Mouse (Mus musculus) C2C12 (cell line): Measurements from ENCODE around the gene St6galnac5. TPM values are rescaled to one million over a fixed set of nuclear protein-coding genes. Genes with fewer than 3 reads are reported as not detected.

Experiments
- H3K27me3 ChIP-seq: one replicate; pipeline ENCODE4 v1.6.1; 2011; ENCODE audit not compliant: control insufficient read depth, insufficient read depth, insufficient read length
- H3K36me3 ChIP-seq: one replicate; pipeline ENCODE4 v1.6.1; 2011; ENCODE audit not compliant: control insufficient read depth, insufficient read depth
- H3K4me3 ChIP-seq: one replicate; pipeline ENCODE4 v1.5.1; 2011; ENCODE audit warnings: mild to moderate bottlenecking, control low read depth; ENCODE audit not compliant: poor library complexity, insufficient read depth, severe bottlenecking
- H3K79me2 ChIP-seq: one replicate; pipeline ENCODE4 v1.6.1; 2011; ENCODE audit not compliant: control insufficient read depth, insufficient read depth
- H3K79me3 ChIP-seq: one replicate; pipeline ENCODE4 v1.6.1; 2011; ENCODE audit warnings: low read depth, control low read depth
- H3ac ChIP-seq: one replicate; pipeline ENCODE3; 2011; ENCODE audit warnings: low read depth; ENCODE audit not compliant: control insufficient read depth, insufficient read length
- CEBPB ChIP-seq: IDR thresholded peaks from one replicate; pipeline ENCODE4 v1.6.1; 2011; ENCODE audit warnings: low read depth, mild to moderate bottlenecking, control low read depth, moderate library complexity
- CTCF ChIP-seq: IDR thresholded peaks from one replicate; pipeline ENCODE4 v1.5.1; 2011; ENCODE audit not compliant: control insufficient read depth, insufficient read depth, insufficient read length
- FOSL1 ChIP-seq: IDR thresholded peaks from one replicate; pipeline ENCODE4 v1.8.0; 2011; ENCODE audit warnings: mild to moderate bottlenecking, low read length; ENCODE audit not compliant: poor library complexity, insufficient read depth, severe bottlenecking
- MAX ChIP-seq: IDR thresholded peaks from one replicate; pipeline ENCODE4 v1.6.1; 2011; ENCODE audit warnings: mild to moderate bottlenecking, control low read depth
- MYOD1 ChIP-seq: IDR thresholded peaks from one replicate; pipeline ENCODE4 v1.6.1; 2011; ENCODE audit warnings: low read depth; ENCODE audit not compliant: control insufficient read depth, insufficient read length
- MYOG ChIP-seq: IDR thresholded peaks from one replicate; pipeline ENCODE4 v1.6.1; 2011; ENCODE audit not compliant: control insufficient read depth, insufficient read length; ENCODE audit errors: extremely low read depth
- USF1 ChIP-seq: IDR thresholded peaks from one replicate; pipeline ENCODE4 v1.6.1; 2011; ENCODE audit warnings: low read depth, mild to moderate bottlenecking, control low read depth, moderate library complexity
- polyA plus RNA-seq: library from polyadenylated mRNA; unstranded; fragments of >200 nt; fragmentation: generic; extraction: Trizol; gene quantifications from one replicate; pipeline ENCODE4 v1.2.1, GENCODE M21; 2012; ENCODE audit warnings: missing spikeins

St6galnac5 gene
- polyA plus RNA-seq, 1 experiment, result under 0.01 TPM

- TF ChIP-seq MYOD1, result no peak
- no peak for TF ChIP-seq USF1
- no peak for TF ChIP-seq MYOG
- TF ChIP-seq MAX, result no peak
- TF ChIP-seq CEBPB, result no peak
- no peak for TF ChIP-seq CTCF
- no peak for TF ChIP-seq FOSL1
- H3K36me3 ChIP-seq, result no peaks in the 10 kb centered on the region
- H3ac ChIP-seq, result no peak overlapping the region
- H3K27me3 ChIP-seq, result no peaks in the 10 kb centered on the region
- no peak overlapping the region for H3K4me3 ChIP-seq
- H3K79me3 ChIP-seq, result no peaks in the 10 kb centered on the region
- no peaks in the 10 kb centered on the region for H3K79me2 ChIP-seq
Measured at GRCm38 (mm10) chr3:152917579-152917978, 64.5 kb downstream of the St6galnac5 start.

GRCm38 (mm10) chr3:152914376-152914775 is 67.7 kb downstream of the St6galnac5 start:
- H3K79me2 ChIP-seq, result no peaks in the 10 kb centered on the region
- no peak overlapping the region for H3ac ChIP-seq
- no peaks in the 10 kb centered on the region for H3K36me3 ChIP-seq
- H3K79me3 ChIP-seq, result no peaks in the 10 kb centered on the region
- no peaks in the 10 kb centered on the region for H3K27me3 ChIP-seq
- H3K4me3 ChIP-seq, result no peak overlapping the region
- no peak for TF ChIP-seq FOSL1
- no peak for TF ChIP-seq CEBPB
- TF ChIP-seq MYOG, result no peak
- TF ChIP-seq MAX, result no peak
- TF ChIP-seq MYOD1, result no peak
- no peak for TF ChIP-seq USF1
- TF ChIP-seq CTCF, result no peak

GRCm38 (mm10) chr3:152913625-152914024 is 68.4 kb downstream of the St6galnac5 start:
- Histone ChIP-seq H3K4me3 (no peak overlapping the region), H3K79me3 (no peaks in the 10 kb centered on the region), H3K27me3 (no peaks in the 10 kb centered on the region), H3K36me3 (no peaks in the 10 kb centered on the region), H3K79me2 (no peaks in the 10 kb centered on the region), H3ac (no peak overlapping the region)
- no peak for TF ChIP-seq MYOG
- TF ChIP-seq MYOD1, result no peak
- no peak for TF ChIP-seq CEBPB
- TF ChIP-seq USF1, result no peak
- TF ChIP-seq CTCF, result no peak
- no peak for TF ChIP-seq FOSL1
- no peak for TF ChIP-seq MAX

GRCm38 (mm10) chr3:152913150-152913549 is 68.9 kb downstream of the St6galnac5 start:
- no peaks in the 10 kb centered on the region for H3K79me3 ChIP-seq
- TF ChIP-seq FOSL1, result no peak
- TF ChIP-seq CTCF, result no peak
- TF ChIP-seq CEBPB, result no peak
- TF ChIP-seq USF1, result no peak
- TF ChIP-seq MYOG, result no peak
- TF ChIP-seq MAX, result no peak
- no peak for TF ChIP-seq MYOD1
- no peaks in the 10 kb centered on the region for H3K36me3 ChIP-seq
- no peaks in the 10 kb centered on the region for H3K27me3 ChIP-seq
- no peak overlapping the region for H3ac ChIP-seq
- no peaks in the 10 kb centered on the region for H3K79me2 ChIP-seq
- H3K4me3 ChIP-seq, result no peak overlapping the region

GRCm38 (mm10) chr3:152912216-152913101 is 69.6 kb downstream of the St6galnac5 start:
- no peaks in the 10 kb centered on the region for H3K36me3 ChIP-seq
- no peaks in the 10 kb centered on the region for H3K79me3 ChIP-seq
- H3K79me2 ChIP-seq, result no peaks in the 10 kb centered on the region
- no peak overlapping the region for H3K4me3 ChIP-seq
- no peaks in the 10 kb centered on the region for H3K27me3 ChIP-seq
- no peak overlapping the region for H3ac ChIP-seq
- TF ChIP-seq MAX, result no peak
- no peak for TF ChIP-seq MYOD1

GRCm38 (mm10) chr3:152911578-152911977 is 70.5 kb downstream of the St6galnac5 start:
- H3K27me3 ChIP-seq, result no peaks in the 10 kb centered on the region
- no peak overlapping the region for H3K4me3 ChIP-seq
- no peak overlapping the region for H3ac ChIP-seq
- TF ChIP-seq USF1, result no peak
- TF ChIP-seq MAX, result no peak
- no peak for TF ChIP-seq MYOG
- TF ChIP-seq CEBPB, result no peak
- TF ChIP-seq CTCF, result no peak
- no peak for TF ChIP-seq FOSL1
- TF ChIP-seq MYOD1, result no peak
- H3K79me2 ChIP-seq, result no peaks in the 10 kb centered on the region
- H3K79me3 ChIP-seq, result no peaks in the 10 kb centered on the region
- no peaks in the 10 kb centered on the region for H3K36me3 ChIP-seq
